Mouse (Mus musculus): ENCODE data around the gene Hmcn2. TPM values are rescaled to one million over a fixed set of nuclear protein-coding genes. Genes with fewer than 3 reads are reported as not detected.

Gene Hmcn2
- polyA plus RNA-seq, 1 experiment from 2014 or later: 0.20 TPM

- 55% methylated on average over 15 of the region's 15 CpGs for WGBS (ENCODE audit: insufficient replicate concordance)
- TF ChIP-seq CTCF (IDR thresholded peaks at IDR 0.05; ENCODE audit: low read depth) (no peak), EP300 (IDR thresholded peaks at IDR 0.05; ENCODE audit: low read depth) (no peak)
- Histone ChIP-seq H3K4me1 (ENCODE audit: insufficient read depth) (no peaks in the 10 kb centered on the region), H3K9ac (replicated peaks) (no peak overlapping the region), H3K4me3 (ENCODE audit: low read depth, low read length) (no peak overlapping the region), H3K27ac (ENCODE audit: low read depth) (no peak overlapping the region), H3K27me3 (ENCODE audit: insufficient read depth, low read length) (peaks cover 23% of the 10 kb centered on the region), H3K36me3 (replicated peaks; ENCODE audit: insufficient read depth, low read length) (no peaks in the 10 kb centered on the region), H3K9me3 (ENCODE audit: low read length) (no peaks in the 10 kb centered on the region), H3K4me2 (ENCODE audit: low read depth, low read length) (no peak overlapping the region)
- ATAC-seq (no peak), DNase-seq (no peak)
Observed at GRCm38 (mm10) chr2:31309549-31309948, 4.7 kb upstream of the Hmcn2 start.

- TF ChIP-seq CTCF (IDR thresholded peaks at IDR 0.05; ENCODE audit: low read depth) (no peak), EP300 (IDR thresholded peaks at IDR 0.05; ENCODE audit: low read depth) (no peak)
- Histone ChIP-seq H3K9ac (replicated peaks) (no peak overlapping the region), H3K4me2 (ENCODE audit: low read depth, low read length) (no peak overlapping the region), H3K27ac (ENCODE audit: low read depth) (no peak overlapping the region), H3K4me1 (ENCODE audit: insufficient read depth) (no peaks in the 10 kb centered on the region), H3K9me3 (ENCODE audit: low read length) (no peaks in the 10 kb centered on the region), H3K4me3 (ENCODE audit: low read depth, low read length) (no peak overlapping the region), H3K36me3 (replicated peaks; ENCODE audit: insufficient read depth, low read length) (no peaks in the 10 kb centered on the region), H3K27me3 (ENCODE audit: insufficient read depth, low read length) (peaks cover 50% of the 10 kb centered on the region)
- WGBS (ENCODE audit: insufficient replicate concordance): 6% methylated on average over 2 of the region's 2 CpGs
- ATAC-seq: no peak
- DNase-seq: no peak
Observed at GRCm38 (mm10) chr2:31318162-31318561, 3.9 kb downstream of the Hmcn2 start.

DNA sequence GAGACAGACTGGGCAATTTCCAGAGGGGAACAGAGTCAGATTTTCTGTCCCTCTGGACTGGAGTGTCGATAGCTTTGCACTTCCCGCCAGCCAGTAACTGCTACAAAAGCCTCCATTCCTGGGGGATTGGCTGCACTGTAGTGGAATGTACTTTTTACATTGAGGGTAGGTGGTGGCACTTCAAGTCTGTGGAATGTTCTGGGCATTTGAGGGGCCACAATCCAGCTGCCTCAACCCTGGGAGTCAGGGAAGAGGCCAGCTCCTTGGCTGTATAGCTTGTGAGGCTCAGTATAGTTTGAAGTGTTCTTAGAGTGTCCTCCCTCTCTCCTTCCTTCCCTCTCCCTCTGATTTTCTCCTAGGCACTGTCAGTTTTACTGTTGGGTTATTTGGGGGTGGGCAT is 5.0 kb downstream of the Hmcn2 start:
- no peak overlapping the region for H3K27ac ChIP-seq (ENCODE audit: low read depth)
- no peaks in the 10 kb centered on the region for H3K4me1 ChIP-seq (ENCODE audit: insufficient read depth)
- H3K27me3 ChIP-seq (ENCODE audit: insufficient read depth, low read length): peaks cover 40% of the 10 kb centered on the region
- ATAC-seq: no peak
- no peaks in the 10 kb centered on the region for H3K36me3 ChIP-seq (replicated peaks; ENCODE audit: insufficient read depth, low read length)
- no peaks in the 10 kb centered on the region for H3K9me3 ChIP-seq (ENCODE audit: low read length)
- H3K4me2 ChIP-seq (ENCODE audit: low read depth, low read length): no peak overlapping the region
- no peak overlapping the region for H3K4me3 ChIP-seq (ENCODE audit: low read depth, low read length)
- no peak overlapping the region for H3K9ac ChIP-seq (replicated peaks)
- TF ChIP-seq EP300 (IDR thresholded peaks at IDR 0.05; ENCODE audit: low read depth) (no peak), CTCF (IDR thresholded peaks at IDR 0.05; ENCODE audit: low read depth) (no peak)
- DNase-seq: no peak
- 56% methylated on average over 2 of the region's 2 CpGs for WGBS (ENCODE audit: insufficient replicate concordance)

- Histone ChIP-seq H3K9ac (replicated peaks) (no peak overlapping the region), H3K9me3 (ENCODE audit: low read length) (no peaks in the 10 kb centered on the region), H3K4me2 (ENCODE audit: low read depth, low read length) (no peak overlapping the region), H3K4me3 (ENCODE audit: low read depth, low read length) (no peak overlapping the region), H3K4me1 (ENCODE audit: insufficient read depth) (no peaks in the 10 kb centered on the region), H3K27ac (ENCODE audit: low read depth) (no peak overlapping the region), H3K36me3 (replicated peaks; ENCODE audit: insufficient read depth, low read length) (no peaks in the 10 kb centered on the region), H3K27me3 (ENCODE audit: insufficient read depth, low read length) (0 out of 2 replicates have a peak, but pooled peaks cover 3% of the 10 kb centered on the region)
- ATAC-seq (no peak), DNase-seq (no peak)
- TF ChIP-seq CTCF (IDR thresholded peaks at IDR 0.05; ENCODE audit: low read depth): no peak
- no peak for TF ChIP-seq EP300 (IDR thresholded peaks at IDR 0.05; ENCODE audit: low read depth)
- WGBS (ENCODE audit: insufficient replicate concordance): 46% methylated on average over 10 of the region's 10 CpGs
Observed at GRCm38 (mm10) chr2:31327186-31327585, 13.0 kb downstream of the Hmcn2 start.

DNA sequence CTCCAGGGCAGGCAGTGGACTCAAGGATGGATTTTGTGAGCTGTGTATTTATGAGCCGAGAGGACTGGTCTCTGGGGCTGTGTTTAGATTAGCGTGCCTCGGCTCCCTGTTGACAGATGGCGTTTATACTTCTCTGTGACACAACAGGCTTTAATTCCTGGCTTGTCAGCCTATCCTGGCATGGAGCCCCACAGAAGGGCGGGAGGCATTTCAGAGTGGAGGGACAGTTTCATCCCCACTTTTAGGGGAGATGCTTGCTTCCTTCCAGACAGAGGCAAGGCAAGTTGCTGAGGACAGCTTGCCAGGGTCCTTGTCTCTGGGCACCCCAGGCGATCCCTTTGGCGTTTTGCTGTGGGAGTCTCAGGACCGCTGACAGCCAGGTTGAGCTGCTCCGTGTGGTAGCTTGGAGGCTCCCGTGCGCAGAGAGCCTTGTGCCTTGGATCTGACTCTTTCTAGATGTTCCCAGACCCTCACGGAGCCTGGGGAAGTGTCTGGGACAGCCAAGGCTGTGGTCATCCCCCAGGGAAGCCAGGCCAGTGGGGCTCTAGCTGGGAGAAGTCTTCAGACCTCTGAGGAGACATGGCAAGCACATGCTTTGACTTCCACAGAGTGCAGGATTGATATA is 23.6 kb downstream of the Hmcn2 start:
- no peak for TF ChIP-seq EP300 (IDR thresholded peaks at IDR 0.05; ENCODE audit: low read depth)
- no peak for TF ChIP-seq CTCF (IDR thresholded peaks at IDR 0.05; ENCODE audit: low read depth)
- Histone ChIP-seq H3K27ac (ENCODE audit: low read depth) (no peak overlapping the region), H3K36me3 (replicated peaks; ENCODE audit: insufficient read depth, low read length) (no peaks in the 10 kb centered on the region), H3K4me3 (ENCODE audit: low read depth, low read length) (no peak overlapping the region), H3K4me1 (ENCODE audit: insufficient read depth) (no peaks in the 10 kb centered on the region), H3K9ac (replicated peaks) (no peak overlapping the region), H3K4me2 (ENCODE audit: low read depth, low read length) (no peak overlapping the region), H3K27me3 (ENCODE audit: insufficient read depth, low read length) (0 out of 2 replicates have a peak, but pooled peaks cover 2% of the 10 kb centered on the region), H3K9me3 (ENCODE audit: low read length) (no peaks in the 10 kb centered on the region)
- WGBS (ENCODE audit: insufficient replicate concordance): 39% methylated on average over 12 of the region's 12 CpGs
- no peak for DNase-seq
- ATAC-seq: no peak

- no peaks in the 10 kb centered on the region for H3K36me3 ChIP-seq (replicated peaks; ENCODE audit: insufficient read depth, low read length)
- ATAC-seq (no peak), DNase-seq (no peak)
- H3K4me3 ChIP-seq (ENCODE audit: low read depth, low read length): no peak overlapping the region
- no peak overlapping the region for H3K27ac ChIP-seq (ENCODE audit: low read depth)
- H3K9ac ChIP-seq (replicated peaks): no peak overlapping the region
- 52% methylated on average over 9 of the region's 9 CpGs for WGBS (ENCODE audit: insufficient replicate concordance)
- TF ChIP-seq CTCF (IDR thresholded peaks at IDR 0.05; ENCODE audit: low read depth) (no peak), EP300 (IDR thresholded peaks at IDR 0.05; ENCODE audit: low read depth) (no peak)
- no peaks in the 10 kb centered on the region for H3K9me3 ChIP-seq (ENCODE audit: low read length)
- no peaks in the 10 kb centered on the region for H3K4me1 ChIP-seq (ENCODE audit: insufficient read depth)
- no peak overlapping the region for H3K4me2 ChIP-seq (ENCODE audit: low read depth, low read length)
- 0 out of 2 replicates have a peak, but pooled peaks cover 2% of the 10 kb centered on the region for H3K27me3 ChIP-seq (ENCODE audit: insufficient read depth, low read length)
Observed at GRCm38 (mm10) chr2:31339826-31340225, 25.6 kb downstream of the Hmcn2 start.

Data from liver, postnatal 0 days (tissue).